Mouse (Mus musculus) kidney, postnatal 14 days (tissue): ENCODE measurements at regions not wholly inside any gene's neighbourhood (a gene's known extent, or its start where the extent isn't known, plus 50 kb on each side); places are given as distances from the start of the nearest gene placed in this dataset.

Source experiments
- DNase-seq: peaks from one replicate; pipeline ENCODE4 v3.0.0; 2022; ENCODE audit warnings: mixed read lengths

GRCm38 (mm10) chr7:40762520-40762919, 135.6 kb upstream of the Vstm2b start:
- peak; percentile 36 for DNase-seq

- no peak for DNase-seq
Observed at GRCm38 (mm10) chr7:40766142-40766541, 132.0 kb upstream of the Vstm2b start.

- no peak for DNase-seq
Observed at GRCm38 (mm10) chr7:40776220-40776619, 121.9 kb upstream of the Vstm2b start.

- no peak for DNase-seq
Observed at GRCm38 (mm10) chr7:40784906-40785305, 113.2 kb upstream of the Vstm2b start.

GRCm38 (mm10) chr7:40786758-40787157, 111.4 kb upstream of the Vstm2b start:
- DNase-seq, result no peak

GRCm38 (mm10) chr7:40788486-40788885, 109.6 kb upstream of the Vstm2b start:
- no peak for DNase-seq

GRCm38 (mm10) chr7:40794458-40795207, 103.5 kb upstream of the Vstm2b start:
- DNase-seq, result no peak

- DNase-seq, result no peak
Observed at GRCm38 (mm10) chr7:40799794-40800193, 98.3 kb upstream of the Vstm2b start.

GRCm38 (mm10) chr7:40801291-40801690, 96.8 kb upstream of the Vstm2b start:
- DNase-seq, result no peak

- DNase-seq, result peak; percentile 17
Observed at GRCm38 (mm10) chr7:40805211-40805610, 92.9 kb upstream of the Vstm2b start.

GRCm38 (mm10) chr7:40805866-40806265, 92.3 kb upstream of the Vstm2b start:
- DNase-seq, result no peak

GRCm38 (mm10) chr7:40812952-40813351, 85.2 kb upstream of the Vstm2b start:
- no peak for DNase-seq

GRCm38 (mm10) chr7:40825141-40825742, 72.9 kb upstream of the Vstm2b start:
- DNase-seq, result no peak

GRCm38 (mm10) chr7:40829526-40829925, 68.6 kb upstream of the Vstm2b start:
- DNase-seq, result no peak

GRCm38 (mm10) chr7:40831583-40831982, 66.5 kb upstream of the Vstm2b start:
- no peak for DNase-seq

- DNase-seq, result no peak
Observed at GRCm38 (mm10) chr7:40842344-40842992, 55.7 kb upstream of the Vstm2b start.

GRCm38 (mm10) chr7:40846512-40846911, 51.6 kb upstream of the Vstm2b start:
- DNase-seq, result no peak
